Mouse (Mus musculus): ENCODE measurements around the gene Slc6a6.
A peak's percentile ranks its signal among the peaks of the same experiment; 100 is the strongest.

The Slc6a6 gene

GRCm38 (mm10) chr6:91683602-91684473 is at the start of gene Slc6a6:
Gene Slc6a6 (plus strand): TSS chr6:91684053.
- peak; percentile 93 for DNase-seq

GRCm38 (mm10) chr6:91634417-91634816 is 49.4 kb upstream of the Slc6a6 start:
- no peak for DNase-seq

GRCm38 (mm10) chr6:91634876-91635275 is 49.0 kb upstream of the Slc6a6 start:
- DNase-seq = no peak

- DNase-seq = no peak
Observed at GRCm38 (mm10) chr6:91638204-91638995, 45.5 kb upstream of the Slc6a6 start.

- no peak for DNase-seq
Observed at GRCm38 (mm10) chr6:91643011-91643410, 40.8 kb upstream of the Slc6a6 start.

GRCm38 (mm10) chr6:91643416-91643921 is 40.4 kb upstream of the Slc6a6 start:
- no peak for DNase-seq

- peak; percentile 7 for DNase-seq
Observed at GRCm38 (mm10) chr6:91646019-91646418, 37.8 kb upstream of the Slc6a6 start.

- no peak for DNase-seq
Observed at GRCm38 (mm10) chr6:91646822-91647221, 37.0 kb upstream of the Slc6a6 start.

- no peak for DNase-seq
Observed at GRCm38 (mm10) chr6:91647385-91647791, 36.5 kb upstream of the Slc6a6 start.

- DNase-seq = no peak
Observed at GRCm38 (mm10) chr6:91650255-91650654, 33.6 kb upstream of the Slc6a6 start.

GRCm38 (mm10) chr6:91652296-91652695 is 31.6 kb upstream of the Slc6a6 start:
- DNase-seq = no peak

- no peak for DNase-seq
Observed at GRCm38 (mm10) chr6:91655244-91655643, 28.6 kb upstream of the Slc6a6 start.

GRCm38 (mm10) chr6:91655874-91656433 is 27.9 kb upstream of the Slc6a6 start:
- no peak for DNase-seq

GRCm38 (mm10) chr6:91658288-91658687 is 25.6 kb upstream of the Slc6a6 start:
- no peak for DNase-seq

GRCm38 (mm10) chr6:91659841-91660509 is 23.9 kb upstream of the Slc6a6 start:
- no peak for DNase-seq

GRCm38 (mm10) chr6:91662301-91662700 is 21.6 kb upstream of the Slc6a6 start:
- no peak for DNase-seq

- DNase-seq = no peak
Observed at GRCm38 (mm10) chr6:91663616-91664015, 20.2 kb upstream of the Slc6a6 start.

- DNase-seq = no peak
Observed at GRCm38 (mm10) chr6:91665267-91665666, 18.6 kb upstream of the Slc6a6 start.

- no peak for DNase-seq
Observed at GRCm38 (mm10) chr6:91665990-91666700, 17.7 kb upstream of the Slc6a6 start.

- DNase-seq = no peak
Observed at GRCm38 (mm10) chr6:91667141-91667540, 16.7 kb upstream of the Slc6a6 start.

- no peak for DNase-seq
Observed at GRCm38 (mm10) chr6:91668276-91668675, 15.6 kb upstream of the Slc6a6 start.

- no peak for DNase-seq
Observed at GRCm38 (mm10) chr6:91669270-91669669, 14.6 kb upstream of the Slc6a6 start.

Data from cerebellum, adult 9-10 months (tissue).